Mouse (Mus musculus) heart, postnatal 4 days (tissue): ENCODE results near the gene Pla2g5. TPM values are rescaled to one million over a fixed set of nuclear protein-coding genes. Genes with fewer than 3 reads are reported as not detected.

Experiments
- DNase-seq: peaks from one replicate; pipeline ENCODE4 v3.0.0; 2021
- total RNA-seq, 2 experiments: library from RNA; stranded (reverse); gene quantifications; 2 replicates each; pipeline ENCODE4 v1.2.3; 2021

The Pla2g5 gene
- total RNA-seq, 2 experiments from 2014 or later: 7.9 to 8.6 TPM

DNA sequence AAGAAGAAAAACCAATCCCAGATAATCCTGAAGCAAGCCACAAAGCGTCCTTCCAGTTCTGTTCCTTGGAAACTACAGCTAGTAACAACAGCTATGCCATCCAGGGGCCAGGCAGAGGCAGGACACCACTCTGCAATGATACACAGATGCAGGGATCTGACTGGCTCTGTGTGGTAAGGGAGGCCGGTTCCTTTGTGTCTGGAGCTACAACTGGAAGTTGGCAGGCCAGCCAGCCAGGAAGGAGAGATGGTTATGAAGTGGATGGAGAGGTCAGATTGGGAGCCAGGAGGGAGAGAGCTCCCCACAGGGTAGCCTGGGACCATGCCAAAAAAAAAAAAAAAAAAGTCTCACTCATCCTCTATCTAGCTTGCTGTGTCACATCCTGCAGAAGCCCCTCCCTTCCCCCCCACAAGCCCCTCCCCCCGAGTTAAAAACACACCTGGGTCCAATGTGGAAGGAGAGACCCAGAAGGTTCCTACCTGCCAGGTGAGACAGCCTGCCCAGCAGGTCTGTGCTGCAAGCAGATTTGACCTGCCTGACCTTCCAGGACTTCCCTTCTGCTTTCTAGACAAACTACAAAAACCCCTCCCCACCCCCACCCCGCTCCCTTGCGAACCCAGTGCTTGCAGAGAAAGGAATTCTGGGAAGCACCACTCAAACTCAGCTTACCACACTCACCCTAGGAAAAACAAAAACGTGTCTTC, 66.6 kb downstream of the Pla2g5 start:
- no peak for DNase-seq

DNA sequence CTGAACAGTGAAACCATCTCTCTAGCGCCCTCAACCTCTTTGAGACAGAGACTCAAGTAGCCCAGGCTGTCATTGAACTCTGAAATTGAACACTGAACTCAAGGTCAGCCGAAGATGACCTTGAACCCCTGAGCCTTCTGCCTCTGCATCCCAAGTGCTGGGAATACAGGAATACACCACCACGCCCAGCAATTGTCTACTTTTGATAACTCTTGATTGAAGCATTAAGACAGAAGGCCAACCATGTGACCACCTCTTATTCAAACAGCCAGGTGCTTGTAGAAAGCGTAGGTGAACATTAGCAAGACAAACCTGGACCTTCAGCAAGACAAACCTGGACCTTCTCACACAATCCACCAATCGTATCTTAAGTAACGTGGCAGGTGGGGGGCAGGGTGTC, 68.9 kb downstream of the Pla2g5 start:
- no peak for DNase-seq

DNA sequence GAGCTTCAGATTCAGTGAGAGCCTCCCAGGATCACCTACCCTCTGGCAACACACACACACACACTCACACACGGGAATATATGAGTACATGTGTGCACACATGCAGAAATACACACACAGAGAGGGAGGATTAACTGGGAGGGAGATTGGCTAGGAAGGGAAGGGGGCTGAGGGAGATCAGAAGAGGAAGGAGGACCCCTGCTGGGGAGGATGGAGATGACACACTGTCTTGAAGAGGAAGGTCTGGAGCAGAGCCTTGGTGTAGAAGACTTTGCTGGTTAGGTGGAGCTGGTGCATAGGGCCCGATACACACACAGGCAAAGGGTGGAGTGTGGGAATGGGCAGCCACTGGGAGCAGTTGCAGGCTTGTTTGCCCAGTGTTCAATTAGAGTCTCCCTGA, 70.0 kb downstream of the Pla2g5 start:
- DNase-seq: peak; percentile 57

DNA sequence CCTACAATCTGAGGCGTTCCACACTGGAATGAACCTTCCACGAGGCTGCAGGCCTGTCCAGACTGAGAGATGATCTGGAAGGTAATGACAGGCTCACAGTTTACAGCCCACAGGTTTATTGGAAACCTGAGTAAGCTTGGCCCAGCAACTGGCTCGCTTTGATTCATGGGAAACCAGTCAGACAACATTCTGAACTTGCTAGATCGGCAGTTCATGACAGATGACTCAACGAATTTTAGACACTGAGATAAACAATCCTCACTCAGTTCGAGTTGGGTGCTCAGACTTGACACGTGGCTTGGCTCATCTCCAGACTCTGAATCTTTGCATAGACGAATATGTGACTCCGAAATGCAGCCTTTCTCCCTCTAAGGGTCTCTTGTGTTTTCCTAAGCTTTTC, 70.7 kb downstream of the Pla2g5 start:
- DNase-seq: no peak

DNA sequence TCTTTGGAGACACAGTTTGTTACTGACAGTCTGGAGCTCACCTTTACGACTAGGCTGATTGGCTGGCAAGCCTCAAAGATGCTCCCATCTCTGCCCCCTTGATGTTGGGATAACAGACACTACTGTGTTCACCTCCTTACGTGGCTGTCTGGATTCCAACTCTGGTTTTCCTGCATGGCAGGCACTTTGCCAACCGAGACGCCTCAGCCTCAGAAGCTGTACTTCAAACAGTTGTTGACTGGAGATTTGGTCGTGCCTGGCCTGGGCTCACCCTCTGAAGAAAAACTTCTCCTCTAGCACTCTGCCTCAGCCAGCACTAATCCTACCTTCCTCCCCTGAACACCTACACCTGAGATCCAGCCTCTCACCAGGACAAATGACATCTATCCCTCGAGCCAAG, 71.8 kb downstream of the Pla2g5 start:
- DNase-seq: no peak

DNA sequence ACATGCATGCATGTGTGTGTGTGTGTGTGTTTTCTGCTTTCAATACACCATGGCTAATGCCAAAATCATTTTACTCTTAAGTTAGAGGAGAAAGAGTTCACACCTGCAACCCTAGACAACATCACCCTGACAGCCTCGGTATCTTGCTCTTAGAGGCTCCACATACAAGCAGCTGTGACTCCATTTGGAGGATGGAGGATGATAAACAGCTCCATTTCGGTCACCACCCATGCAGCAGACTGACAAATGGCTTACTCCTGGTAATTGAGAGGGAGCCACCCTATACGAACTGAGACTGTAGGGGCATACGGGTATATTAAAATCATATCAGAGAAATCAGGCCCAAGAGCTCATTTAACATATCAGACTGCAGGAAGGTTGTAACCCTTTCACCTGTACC, 74.9 kb downstream of the Pla2g5 start:
- no peak for DNase-seq

DNA sequence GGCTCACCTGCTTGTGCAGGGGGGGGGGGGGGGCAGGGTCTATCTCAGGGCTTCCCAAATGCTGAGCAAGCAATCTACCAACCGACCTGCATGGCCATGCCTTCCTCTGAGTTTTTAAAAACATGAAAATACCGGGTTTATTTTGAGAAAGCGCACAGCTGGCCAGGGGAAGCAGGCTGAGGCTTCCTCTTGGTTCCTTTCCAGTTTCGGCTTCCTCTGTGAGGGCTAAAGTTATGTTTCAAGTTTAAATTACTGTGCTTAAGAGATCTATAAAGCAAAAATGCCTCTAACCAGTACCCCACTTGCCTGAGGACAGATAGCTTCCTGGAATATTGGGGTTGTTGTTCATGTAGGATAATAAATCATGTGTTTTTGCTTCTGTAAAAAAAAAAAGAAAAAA, 77.1 kb downstream of the Pla2g5 start:
- no peak for DNase-seq

DNA sequence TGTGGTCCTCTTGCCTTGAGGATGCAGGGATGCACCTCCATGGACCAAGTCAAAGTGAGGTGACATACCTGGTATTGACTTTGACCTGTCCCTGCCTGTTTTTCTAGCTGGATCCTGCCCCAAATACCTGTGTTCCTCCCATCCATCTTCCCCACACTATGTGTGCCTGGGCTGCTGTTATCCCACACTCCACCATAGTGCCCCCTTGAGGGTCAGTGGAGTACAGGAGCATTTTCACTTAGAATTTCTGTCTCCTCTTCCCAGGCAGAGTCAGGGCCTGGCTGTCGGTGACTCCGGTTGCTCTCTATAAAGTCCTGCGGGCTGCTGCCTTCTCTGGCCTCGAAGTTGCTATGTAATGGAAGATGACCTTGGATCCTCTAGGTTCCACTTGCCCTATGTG, 77.6 kb downstream of the Pla2g5 start:
- no peak for DNase-seq

DNA sequence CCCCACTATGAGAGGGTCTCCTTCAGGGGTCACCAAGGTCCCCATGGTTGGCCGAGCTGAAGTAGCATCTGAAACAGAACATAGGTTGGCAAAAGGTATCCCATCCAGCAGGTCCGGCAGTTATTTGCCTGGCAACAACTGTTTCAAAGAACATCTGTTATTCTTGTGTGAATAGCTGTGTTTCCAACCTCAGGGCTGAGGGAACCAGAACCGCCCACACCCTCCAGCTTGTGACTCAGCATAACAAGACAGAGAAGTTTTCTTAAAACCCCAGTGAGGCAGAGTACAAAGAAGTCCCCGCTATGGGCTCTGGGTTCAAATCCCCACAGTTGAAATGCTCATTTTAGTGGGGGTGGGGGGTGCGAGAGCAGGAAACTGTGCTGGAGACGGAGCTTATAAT, 81.2 kb downstream of the Pla2g5 start:
- DNase-seq: no peak

DNA sequence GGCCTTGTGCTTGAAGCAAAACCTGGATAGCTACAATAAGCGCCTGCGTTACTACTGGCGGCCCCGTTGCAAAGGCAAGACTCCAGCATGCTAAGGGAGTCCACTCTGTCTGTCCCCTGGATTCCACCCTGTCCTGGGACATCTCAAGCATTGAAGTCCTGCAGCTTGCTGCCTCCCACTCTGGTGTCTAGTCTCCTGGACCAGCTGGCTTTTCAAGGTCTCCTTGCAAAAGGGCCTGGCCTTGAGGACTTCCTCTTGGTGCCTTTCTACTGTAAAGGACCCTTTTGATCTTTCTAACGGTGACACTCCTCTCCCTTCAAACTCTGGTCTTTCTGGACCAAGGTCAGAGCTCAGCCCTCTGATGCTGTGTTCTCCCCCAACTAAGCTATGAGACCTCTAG, 83.0 kb downstream of the Pla2g5 start:
- no peak for DNase-seq

DNA sequence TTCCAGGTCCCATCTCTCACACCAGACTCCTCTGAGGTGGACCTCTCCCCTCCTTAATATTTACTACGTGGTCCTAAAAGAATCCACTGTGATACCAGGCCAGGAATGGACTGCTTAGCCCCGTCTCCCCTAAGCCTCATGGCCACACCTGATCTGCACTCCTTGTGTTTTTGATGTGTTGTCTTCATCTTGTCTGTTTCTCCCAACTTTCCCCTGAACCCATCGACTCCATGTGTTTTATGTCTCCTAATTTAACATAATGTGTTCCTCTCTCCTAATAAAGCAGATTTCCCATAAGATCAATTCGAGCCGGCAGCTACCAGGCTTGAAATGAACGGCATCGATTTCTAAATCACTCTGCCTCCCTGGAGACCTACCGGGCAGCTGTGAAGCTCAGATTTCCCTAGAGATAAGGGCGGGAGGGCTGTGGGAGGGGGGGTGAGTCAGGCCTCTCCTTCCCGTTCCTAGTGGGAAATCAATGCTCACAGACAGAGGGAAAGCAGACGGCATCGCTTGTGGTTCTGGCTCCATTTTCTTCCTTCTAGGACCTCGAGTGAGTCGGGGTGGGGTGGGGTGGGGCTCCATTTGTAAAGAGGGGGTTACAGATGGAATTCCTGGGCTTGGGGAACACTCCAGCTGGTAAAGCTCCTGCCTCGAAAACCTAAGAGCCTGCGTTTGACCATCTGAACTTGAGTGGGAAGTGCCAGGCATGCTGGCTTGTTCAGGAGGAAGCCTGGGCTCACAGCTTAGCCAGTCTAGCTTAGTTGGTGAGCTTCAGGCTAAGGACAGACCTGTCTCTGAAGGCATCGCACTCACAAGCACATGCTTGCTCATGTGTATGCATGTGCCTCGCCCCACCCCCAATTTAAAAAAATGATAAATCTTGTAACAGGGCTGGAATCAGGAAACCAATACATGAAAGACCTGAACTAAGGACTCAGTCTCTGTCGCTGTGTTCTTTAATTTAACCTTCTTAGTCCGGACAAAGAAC, 85.6 kb downstream of the Pla2g5 start:
- no peak for DNase-seq

DNA sequence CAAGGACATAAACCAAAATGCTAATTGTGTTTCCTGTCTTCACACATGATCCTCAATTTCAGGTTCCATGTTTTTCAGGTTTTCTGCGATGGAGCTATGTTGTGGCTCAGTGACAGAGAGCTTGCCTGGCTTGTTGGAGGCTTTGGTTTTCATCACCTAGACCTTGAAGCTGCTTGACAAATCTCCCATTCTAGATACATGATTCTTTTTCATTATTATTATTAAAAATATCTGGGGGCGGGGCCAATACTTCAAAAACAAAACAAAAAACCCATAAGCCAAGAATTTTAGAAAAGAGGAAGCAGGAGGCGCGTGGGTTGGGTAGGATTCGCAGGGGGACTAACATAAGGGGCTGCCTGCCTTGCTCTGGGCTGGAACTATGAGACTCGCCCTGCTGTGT, 87.8 kb downstream of the Pla2g5 start, which contains the start of gene Pla2g2d:
Gene Pla2g2d, plus strand, starts transcription at position 301 of the 400 bp plus-strand sequence.
- no peak for DNase-seq

DNA sequence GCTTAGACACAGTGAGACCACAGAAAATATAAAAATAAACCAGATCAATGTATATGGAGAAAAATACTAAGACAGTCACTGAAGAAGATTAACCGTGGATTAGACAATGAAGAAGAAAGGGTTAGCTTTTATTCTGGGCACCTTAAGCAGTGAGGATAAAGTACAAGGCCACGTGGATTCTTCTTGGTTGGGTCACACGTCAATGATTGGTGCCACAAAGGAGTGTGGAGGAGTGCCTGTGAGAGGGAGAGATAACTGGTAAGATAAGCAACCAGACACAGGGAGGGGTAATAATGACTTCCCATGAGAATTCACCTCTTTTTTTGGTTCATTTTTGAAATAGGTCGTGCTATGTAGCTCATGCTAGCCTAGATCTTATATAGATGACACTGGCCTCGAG, 90.9 kb downstream of the Pla2g5 start:
- DNase-seq: no peak

DNA sequence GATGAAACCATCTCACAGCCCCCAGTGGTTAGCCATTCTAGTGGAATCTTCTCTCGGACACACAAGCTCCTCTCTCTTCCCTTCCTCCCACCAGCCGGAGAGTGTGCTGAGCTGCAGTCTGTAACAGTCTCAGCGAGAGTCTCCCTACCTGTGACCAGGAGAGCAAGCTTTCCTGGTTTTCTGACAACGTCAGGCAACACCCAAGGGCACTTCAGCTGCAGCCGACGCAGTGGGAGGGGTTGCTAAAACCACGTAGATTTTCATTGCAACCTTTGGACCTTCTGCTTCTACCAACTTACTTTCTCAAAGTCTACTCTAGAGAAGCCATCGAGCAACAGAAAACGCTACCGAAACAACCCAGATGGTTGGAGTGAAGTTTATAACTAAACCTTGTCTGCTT, 91.3 kb downstream of the Pla2g5 start:
- DNase-seq: no peak

DNA sequence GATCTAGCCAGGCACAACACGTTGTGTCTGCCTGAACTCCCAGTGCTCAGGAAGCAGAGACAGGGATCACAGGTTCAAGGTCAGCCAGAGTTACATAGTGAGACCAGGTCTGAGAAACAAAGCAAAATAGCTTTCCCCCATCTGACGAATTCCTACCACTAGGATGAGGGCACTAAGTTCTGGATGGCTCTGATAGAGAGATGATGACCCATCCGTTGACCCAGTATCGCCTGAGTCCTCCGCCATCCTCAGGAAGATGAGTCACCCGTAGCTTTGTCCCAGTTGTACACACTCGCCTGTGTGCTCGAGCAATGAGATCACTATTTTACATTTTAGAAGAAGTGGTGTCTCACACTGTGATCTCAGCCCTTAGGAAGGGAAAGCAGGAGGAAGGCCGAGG, 101.0 kb downstream of the Pla2g5 start:
- no peak for DNase-seq

DNA sequence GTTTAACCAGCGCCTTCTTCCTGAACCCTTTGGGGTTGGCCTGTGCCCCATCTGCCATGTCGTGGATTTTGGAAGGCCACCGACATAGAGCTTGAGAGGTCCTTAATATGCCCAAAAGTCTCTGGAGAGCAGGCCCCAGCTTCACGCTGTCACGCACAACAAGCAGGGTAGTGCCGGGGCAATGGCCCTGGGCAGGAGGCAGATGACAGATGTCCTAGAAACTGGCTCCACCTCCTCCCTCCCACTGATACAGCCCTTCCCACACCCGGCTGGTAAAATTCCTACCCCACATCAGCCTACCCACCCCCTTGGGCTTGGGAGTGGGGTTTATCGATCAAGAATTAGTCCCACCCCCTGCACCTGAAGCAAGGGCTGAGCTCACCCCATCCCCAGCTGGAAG, 105.9 kb downstream of the Pla2g5 start, which contains the start of gene Pla2g2f:
Gene Pla2g2f, minus strand, starts transcription at position 211 of the 400 bp plus-strand sequence.
- no peak for DNase-seq

DNA sequence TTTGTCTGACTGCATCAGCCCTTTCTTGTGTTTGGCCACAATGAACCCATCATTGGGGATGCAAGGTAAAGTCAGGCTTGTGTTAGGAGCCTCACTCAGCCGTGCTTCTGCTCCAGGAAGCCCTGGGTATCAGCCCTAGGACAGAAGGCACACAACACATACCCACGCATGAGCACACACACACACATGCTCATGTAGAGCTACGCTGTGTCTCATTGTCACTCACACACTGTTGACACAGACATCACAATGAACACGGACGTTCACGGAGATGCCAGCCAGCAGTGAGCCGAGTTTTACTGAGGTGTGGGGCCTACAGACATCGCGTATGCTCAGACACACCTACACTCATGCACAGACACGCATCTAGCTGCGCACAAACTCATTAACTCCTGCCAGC, 107.3 kb downstream of the Pla2g5 start:
- DNase-seq: no peak

DNA sequence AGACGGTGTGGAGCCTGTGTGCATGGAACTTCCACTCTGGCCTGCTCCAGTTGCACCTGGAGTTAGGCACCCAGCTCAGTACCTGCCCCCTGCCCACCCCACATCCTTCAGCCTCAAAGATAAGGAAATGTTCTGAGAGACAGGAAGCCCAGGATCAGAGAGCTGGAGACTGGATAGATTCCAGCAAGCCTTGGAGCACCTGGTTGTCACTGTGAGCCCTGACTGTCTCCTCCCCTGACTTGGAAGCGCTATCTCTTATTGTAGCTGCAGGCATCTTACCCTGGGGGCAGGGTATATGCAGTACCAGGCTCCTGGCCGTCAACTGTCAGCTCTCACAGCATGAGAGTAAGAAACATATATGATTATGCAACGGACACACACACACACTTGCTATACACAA, 107.8 kb downstream of the Pla2g5 start:
- DNase-seq: no peak

DNA sequence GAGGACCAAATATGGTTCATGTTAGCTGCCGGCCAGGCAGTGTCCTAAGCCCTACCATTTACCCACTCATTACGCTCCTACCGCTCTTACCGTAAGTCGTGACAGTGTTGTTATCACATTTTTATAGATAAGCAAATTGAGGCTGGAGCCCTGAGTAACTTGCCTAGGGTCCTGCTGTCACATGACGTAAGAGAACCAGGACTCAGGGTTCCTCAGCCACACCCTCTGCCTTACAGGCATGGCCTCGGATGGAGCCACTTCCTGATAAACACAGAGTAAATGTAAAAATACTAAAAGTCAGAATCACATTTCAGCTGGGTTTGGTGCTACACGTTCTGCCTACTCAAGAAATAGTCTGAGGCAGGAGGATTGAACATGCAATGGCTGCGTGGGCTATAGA, 108.8 kb downstream of the Pla2g5 start:
- no peak for DNase-seq

DNA sequence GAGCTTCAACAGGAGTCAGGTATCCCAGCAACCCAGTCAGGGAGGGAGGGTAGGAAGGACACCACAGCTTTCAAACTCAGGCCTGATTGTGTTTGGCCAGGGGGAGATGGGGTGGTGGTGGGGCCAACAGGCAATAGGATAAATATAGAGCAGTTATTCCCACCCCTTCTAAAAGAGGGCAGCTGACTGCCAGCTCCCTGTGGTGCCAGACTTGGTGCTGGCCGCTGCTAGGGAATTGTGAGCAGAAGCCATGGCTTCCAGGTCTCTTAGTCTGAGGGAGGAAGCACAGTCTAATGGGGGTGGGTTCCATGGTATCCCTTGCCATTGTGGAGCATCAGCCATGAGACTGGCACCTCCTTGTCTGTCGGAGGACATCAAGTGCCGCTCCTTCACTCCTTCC, 109.7 kb downstream of the Pla2g5 start:
- peak; percentile 12 for DNase-seq

DNA sequence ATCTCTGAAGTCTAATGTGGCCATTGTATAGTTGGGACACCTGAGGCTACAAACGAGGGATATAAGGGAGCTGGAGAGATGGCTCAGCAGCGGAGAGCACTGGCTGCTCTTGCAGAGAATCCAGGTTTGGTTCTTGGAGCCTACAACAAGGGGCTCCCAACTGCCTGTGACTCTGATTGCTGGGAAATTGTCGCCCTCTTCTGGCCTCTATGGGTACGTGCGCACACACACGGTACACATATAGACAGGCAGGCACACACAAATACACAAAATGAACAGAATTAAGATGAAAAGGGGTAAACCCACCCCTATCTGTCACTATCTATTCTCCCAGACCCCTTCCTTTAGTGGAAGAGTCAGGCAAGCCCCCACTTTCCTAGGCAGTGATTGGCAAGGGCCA, 110.7 kb downstream of the Pla2g5 start:
- no peak for DNase-seq
